Mouse (Mus musculus): ENCODE results near the gene Ptpre. TPM values are rescaled to one million over a fixed set of nuclear protein-coding genes. Genes with fewer than 3 reads are reported as not detected.

Gene Ptpre
- total RNA-seq, 1 experiment from 2014 or later = 86.9 TPM

DNA sequence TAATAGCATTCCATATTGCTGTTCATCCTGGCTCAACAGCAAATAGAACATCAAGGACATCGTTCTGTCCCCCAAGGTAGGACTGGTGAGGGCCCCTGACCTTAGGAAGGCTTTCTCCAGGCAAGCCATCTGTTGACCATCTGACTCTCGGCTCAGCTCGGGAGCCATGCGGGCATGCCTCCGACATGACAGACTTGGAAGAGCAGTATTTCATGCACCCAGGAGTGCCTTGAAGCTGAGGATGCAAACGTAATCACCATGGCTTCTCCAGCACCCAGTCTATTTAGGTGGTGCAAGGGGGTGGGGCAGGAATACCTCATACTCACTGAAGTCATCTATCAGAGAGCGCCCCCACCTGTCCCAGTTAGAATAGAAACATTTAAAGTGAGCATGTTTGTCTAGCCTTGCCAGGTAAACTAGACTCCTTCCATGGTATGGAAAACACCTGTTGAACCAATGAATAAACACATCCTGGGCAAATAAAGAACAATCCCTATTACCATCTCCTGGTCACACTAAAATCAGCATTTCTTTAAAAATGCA, 95.5 kb downstream of the Ptpre start:
- no peak for ATAC-seq (replicated peaks; ENCODE audit: low read depth, poor library complexity, severe bottlenecking)

DNA sequence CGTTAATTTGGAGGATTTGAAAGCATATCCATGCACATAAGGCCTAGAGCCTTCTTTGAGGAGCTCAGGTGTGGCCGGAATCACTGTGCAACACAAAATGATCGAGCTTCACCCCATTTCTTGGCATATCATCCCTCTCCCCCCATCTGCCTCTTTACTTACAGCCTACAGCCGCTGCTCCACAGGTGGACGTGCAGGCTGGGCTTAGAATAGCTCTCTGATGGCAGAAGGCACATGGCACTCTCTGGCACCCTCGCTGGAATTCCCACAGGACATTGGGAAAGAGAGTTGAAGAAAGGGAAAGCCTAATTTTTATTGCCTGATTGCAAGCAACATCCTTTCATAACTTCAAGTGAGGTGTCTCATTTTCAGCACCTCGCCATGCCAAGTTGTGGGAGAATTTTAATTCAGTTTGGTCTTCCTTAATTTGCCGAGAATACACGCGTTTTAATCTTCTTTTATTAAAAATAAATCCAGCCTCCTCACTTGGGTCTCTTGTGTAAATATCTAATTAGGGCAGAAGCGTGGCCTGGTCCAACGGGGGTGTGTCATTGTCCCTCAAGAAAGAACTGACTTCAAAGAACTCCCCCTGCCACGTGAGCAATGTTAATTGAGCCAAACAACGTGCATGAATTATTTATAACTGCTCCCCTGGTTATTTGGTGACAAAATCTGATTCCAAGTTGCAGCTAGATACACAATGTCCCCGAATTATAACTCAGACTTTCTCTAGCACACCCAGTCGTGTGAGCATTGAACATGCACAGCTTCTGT, 97.8 kb downstream of the Ptpre start:
- no peak for ATAC-seq (replicated peaks; ENCODE audit: low read depth, poor library complexity, severe bottlenecking)

DNA sequence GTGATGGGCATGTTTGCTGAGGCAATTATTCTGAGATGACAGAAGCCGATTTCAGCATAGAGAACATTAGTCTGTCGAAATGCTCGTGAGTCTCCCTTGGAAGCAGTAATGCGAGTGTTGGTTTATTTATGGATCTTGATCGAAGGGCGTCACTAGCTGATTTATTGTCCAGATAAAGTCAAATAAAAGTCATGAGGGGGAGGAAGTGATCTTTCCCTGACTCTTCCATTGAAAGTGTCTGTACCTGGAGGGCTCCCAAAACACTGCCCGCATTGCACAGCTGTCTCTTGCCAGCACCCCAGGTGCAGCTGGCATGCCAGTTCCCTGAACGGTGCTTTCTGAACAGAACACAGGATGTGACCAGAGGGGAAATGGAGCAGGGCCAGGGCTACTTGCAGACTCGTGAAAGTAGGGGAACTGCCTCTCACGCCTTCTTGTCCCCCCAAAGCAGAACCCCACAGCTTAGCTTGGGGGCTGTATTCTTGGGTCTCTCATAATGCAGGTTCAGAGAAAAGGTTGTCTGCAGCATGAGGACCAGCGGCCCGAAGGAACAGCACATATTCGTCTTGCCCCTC, 100.2 kb downstream of the Ptpre start:
- ATAC-seq (replicated peaks; ENCODE audit: low read depth, poor library complexity, severe bottlenecking) = peak; percentile 45

GRCm38 (mm10) chr7:135639361-135639760, 102.1 kb downstream of the Ptpre start:
- ATAC-seq (replicated peaks; ENCODE audit: low read depth, poor library complexity, severe bottlenecking) = no peak

DNA sequence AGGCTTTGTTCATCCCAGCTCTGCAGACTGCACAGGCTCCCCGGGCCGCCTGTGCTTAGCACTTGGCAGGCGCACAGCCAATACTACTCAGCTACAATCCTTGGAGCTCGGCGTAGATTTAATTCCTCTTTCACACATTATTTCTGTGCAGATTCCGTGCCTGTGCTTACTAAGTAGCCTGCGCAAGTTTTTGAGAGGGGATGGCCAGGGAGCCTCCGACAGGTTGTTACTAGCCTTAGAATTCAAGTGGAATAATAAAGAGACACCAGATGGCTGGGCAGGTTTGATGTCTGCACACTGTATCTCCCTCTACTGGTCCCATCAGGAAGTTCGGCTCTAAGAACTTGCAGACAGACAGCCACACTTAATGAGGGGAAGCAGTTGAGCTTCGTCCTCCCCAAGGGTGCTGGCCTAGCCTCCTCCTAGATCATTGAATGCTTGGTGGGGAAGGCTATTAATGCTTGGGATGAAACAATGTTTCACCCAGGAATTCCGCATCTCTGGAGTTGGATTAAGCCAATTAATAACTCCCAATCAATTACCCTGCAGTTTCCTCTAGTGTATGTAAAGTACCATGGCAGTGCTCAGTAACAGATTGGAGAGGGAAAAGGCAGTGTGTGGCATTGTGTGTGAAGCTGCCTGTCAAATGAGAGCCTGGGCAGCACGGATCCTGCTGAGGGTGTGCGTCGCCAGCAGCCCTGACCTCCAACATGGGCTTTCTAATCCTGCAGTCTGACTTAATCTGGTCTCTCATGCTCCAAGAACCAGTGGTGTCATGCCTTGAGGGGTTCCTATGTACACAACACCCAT, 104.6 kb downstream of the Ptpre start:
- ATAC-seq (replicated peaks; ENCODE audit: low read depth, poor library complexity, severe bottlenecking) = peak; percentile 57

- no peak for ATAC-seq (replicated peaks; ENCODE audit: low read depth, poor library complexity, severe bottlenecking)
Observed at GRCm38 (mm10) chr7:135644452-135644851, 107.2 kb downstream of the Ptpre start.

DNA sequence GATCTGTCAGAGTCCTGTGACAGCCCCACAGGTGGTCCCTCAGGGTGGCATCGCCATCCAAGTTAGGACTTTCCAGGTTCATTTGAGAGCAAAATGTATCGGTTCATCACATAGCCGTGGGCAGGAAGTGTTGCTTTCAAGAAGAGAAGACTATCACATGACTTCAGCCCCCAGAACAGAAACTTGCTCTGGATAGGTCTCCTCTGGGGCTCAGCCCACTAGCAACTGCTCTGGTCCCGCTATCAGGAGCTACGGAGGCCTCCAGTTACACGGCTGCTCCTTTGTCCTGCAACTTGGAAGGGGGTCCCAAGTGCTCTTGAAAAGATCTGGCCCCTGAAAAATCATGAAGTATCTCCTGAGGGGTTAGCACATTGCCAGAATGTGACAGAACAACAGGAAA, 109.7 kb downstream of the Ptpre start:
- no peak for ATAC-seq (replicated peaks; ENCODE audit: low read depth, poor library complexity, severe bottlenecking)

DNA sequence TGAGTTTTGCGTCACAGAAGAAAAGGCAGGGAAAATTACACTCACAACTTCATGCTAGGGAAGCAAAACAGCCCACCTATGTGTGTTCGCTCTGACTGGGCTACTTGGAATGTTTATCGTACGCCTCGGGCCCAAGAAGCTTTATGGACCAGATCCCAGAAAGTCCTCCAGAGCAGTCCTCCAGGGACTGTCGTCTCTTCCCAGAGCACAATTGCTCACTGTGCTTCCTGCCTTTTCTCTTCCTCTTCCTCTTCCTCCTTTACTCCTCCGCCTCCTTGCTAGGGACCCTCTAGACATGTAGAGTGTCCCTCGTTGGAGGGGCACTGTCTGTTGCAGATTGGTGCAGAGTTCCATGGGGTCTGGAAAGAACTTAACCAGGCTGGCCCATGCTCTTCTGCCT, 111.5 kb downstream of the Ptpre start:
- no peak for ATAC-seq (replicated peaks; ENCODE audit: low read depth, poor library complexity, severe bottlenecking)

- ATAC-seq (replicated peaks; ENCODE audit: low read depth, poor library complexity, severe bottlenecking) = no peak
Observed at GRCm38 (mm10) chr7:135649306-135649705, 112.0 kb downstream of the Ptpre start.

- ATAC-seq (replicated peaks; ENCODE audit: low read depth, poor library complexity, severe bottlenecking) = peak; percentile 61
Observed at GRCm38 (mm10) chr7:135650061-135650460, 112.8 kb downstream of the Ptpre start.

DNA sequence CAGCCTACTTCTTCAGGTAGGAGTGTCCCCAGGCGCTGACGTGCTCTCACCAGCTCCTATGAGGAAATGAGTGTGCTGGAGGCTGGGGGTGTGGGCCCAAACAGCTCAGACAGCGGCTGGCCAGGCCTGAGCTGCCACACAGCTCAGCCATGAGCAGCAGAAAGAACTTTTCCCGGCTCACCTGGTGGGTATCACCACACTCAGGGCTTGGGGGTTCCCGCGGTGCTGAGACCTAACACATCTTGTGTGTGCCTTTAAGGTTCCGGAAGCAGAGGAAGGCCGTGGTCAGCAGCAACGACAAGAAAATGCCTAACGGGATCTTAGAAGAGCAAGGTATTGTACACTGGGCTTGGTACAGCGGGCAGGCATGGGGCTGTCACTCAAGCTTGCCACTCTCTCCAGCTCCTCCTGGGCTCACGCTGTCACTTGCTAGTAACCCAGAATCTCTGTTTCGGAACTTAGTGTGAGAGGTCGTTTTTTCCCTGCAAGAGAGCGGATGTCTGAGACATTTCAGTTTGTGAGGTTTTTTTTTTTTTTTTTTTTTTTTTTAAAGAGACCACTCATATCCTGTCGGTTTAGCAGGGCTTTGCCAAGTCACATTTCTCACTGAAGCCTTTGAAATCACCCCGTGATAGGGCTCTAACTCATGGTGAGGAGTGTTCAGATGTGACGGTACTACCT, 114.7 kb downstream of the Ptpre start:
- ATAC-seq (replicated peaks; ENCODE audit: low read depth, poor library complexity, severe bottlenecking) = peak; percentile 39

GRCm38 (mm10) chr7:135652781-135653180, 115.5 kb downstream of the Ptpre start:
- ATAC-seq (replicated peaks; ENCODE audit: low read depth, poor library complexity, severe bottlenecking) = no peak

DNA sequence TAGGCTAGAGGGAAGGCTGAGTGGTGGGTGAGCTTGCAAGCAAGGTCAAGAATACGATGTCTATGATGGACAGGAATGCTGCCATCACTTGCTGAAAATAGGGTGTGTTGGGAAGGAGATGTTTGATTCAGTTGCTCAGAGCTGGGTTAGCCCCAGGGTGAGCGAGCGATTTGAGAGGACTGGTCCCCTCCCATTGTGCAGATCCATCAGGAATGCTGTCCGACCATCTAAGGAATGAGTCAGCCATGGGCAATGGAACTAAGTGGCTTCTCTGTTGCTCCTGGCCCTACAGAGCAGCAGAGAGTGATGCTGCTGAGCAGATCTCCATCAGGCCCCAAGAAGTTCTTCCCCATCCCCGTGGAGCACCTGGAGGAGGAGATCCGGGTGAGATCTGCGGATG, 116.3 kb downstream of the Ptpre start:
- no peak for ATAC-seq (replicated peaks; ENCODE audit: low read depth, poor library complexity, severe bottlenecking)

GRCm38 (mm10) chr7:135654288-135654687, 117.0 kb downstream of the Ptpre start:
- ATAC-seq (replicated peaks; ENCODE audit: low read depth, poor library complexity, severe bottlenecking) = no peak

DNA sequence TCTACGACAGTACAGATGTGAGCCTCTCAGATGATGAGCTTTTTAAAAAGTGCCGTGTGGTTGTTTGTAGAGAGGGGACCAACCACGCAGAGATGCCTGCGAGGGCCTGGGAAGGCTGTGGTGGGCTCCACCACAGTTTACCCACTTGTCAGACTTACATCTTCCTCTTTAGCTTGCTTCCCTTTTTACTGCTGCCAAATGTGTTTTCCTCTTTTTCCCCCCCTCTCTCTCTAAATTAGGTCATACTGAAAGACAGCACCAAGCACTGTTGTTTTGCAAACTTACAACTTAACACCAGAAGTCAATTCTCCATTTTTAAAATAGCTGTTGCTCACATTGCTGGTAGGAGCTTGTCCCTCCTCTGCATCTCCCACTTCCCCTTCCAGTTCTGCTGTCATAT, 117.8 kb downstream of the Ptpre start:
- peak; percentile 62 for ATAC-seq (replicated peaks; ENCODE audit: low read depth, poor library complexity, severe bottlenecking)

GRCm38 (mm10) chr7:135658150-135658549, 120.9 kb downstream of the Ptpre start:
- ATAC-seq (replicated peaks; ENCODE audit: low read depth, poor library complexity, severe bottlenecking) = no peak

GRCm38 (mm10) chr7:135659314-135659935, 122.1 kb downstream of the Ptpre start:
- peak; percentile 77 for ATAC-seq (replicated peaks; ENCODE audit: low read depth, poor library complexity, severe bottlenecking)

GRCm38 (mm10) chr7:135660314-135660713, 123.0 kb downstream of the Ptpre start:
- no peak for ATAC-seq (replicated peaks; ENCODE audit: low read depth, poor library complexity, severe bottlenecking)

DNA sequence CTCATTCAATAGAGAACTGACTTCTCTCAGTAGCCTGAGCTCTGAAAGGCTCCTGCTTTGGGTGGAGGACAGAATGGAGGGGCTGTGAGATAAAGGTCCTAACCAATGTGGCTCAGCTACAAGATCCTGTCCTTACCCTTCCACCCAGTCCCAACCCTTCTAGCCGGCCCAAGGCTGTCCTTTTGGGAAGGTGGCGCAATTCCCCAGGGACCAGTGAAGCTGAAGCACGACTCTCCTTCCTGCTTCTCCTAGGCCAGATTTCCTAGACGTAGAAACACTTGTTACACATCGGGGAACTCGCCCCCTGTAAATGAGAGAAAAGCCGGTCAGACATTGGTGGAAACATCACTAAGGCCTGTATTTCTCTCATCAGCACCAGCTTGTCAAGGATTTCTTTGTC, 126.9 kb downstream of the Ptpre start:
- ATAC-seq (replicated peaks; ENCODE audit: low read depth, poor library complexity, severe bottlenecking) = no peak

DNA sequence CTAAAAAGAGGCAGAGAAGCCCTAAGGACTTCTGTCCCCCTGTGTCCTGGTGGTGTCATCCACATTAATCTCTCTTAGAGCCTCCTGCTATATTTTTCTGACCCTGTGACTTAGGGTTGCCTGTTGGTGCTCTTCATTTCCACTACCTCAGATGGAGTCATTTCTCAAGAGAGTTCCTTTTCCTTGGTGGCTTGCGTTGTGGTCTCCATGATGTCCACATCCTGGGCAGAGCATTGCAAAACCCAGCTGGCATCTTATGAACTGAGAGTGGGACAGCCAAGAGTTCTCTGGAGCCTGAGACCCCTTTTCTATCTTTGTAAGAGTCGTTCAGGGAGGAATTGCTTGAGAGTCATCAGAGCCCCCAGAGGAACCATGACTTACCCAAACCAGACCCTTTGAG, 129.0 kb downstream of the Ptpre start:
- peak; percentile 43 for ATAC-seq (replicated peaks; ENCODE audit: low read depth, poor library complexity, severe bottlenecking)
